Mouse (Mus musculus) limb, embryonic 11.5 days (tissue): Measurements from ENCODE around the gene Enox1. TPM values are rescaled to one million over a fixed set of nuclear protein-coding genes. Genes with fewer than 3 reads are reported as not detected.
A peak's percentile ranks its signal among the peaks of the same experiment; 100 is the strongest.

ENCODE experiments used
- ATAC-seq: fragments of 200-750 bp; cut with Nextera tagmentation; 2 replicates; pipeline ENCODE4 v1.8.0; 2017; ENCODE audit warnings: low read depth; ENCODE audit not compliant: insufficient number of reproducible peaks, low FRiP score, low TSS enrichment
- DNase-seq: peaks from one replicate; pipeline ENCODE4 v3.0.0-alpha.2; 2015; ENCODE audit warnings: low spot score
- H3K27ac ChIP-seq: fragments of 300-500 bp; sonication (generic); replicated peaks from 2 replicates; pipeline ENCODE4 v1.5.1; 2014; ENCODE audit warnings: low read depth, mild to moderate bottlenecking, low read length
- H3K27me3 ChIP-seq: fragments of 300-500 bp; sonication (generic); 2 replicates; pipeline ENCODE4 v1.6.1; 2014; ENCODE audit warnings: mild to moderate bottlenecking, low read length, mixed read lengths; ENCODE audit not compliant: control insufficient read depth, insufficient read depth
- H3K36me3 ChIP-seq: fragments of 300-500 bp; sonication (generic); 2 replicates; pipeline ENCODE4 v1.6.1; 2014; ENCODE audit warnings: mild to moderate bottlenecking, low read length, moderate library complexity, mixed read lengths; ENCODE audit not compliant: control insufficient read depth, insufficient read depth
- H3K4me1 ChIP-seq: fragments of 300-500 bp; sonication (generic); 2 replicates; pipeline ENCODE4 v1.6.1; 2014; ENCODE audit warnings: low read length, mixed read lengths; ENCODE audit not compliant: control insufficient read depth, insufficient read depth
- H3K4me2 ChIP-seq: fragments of 300-500 bp; sonication (generic); 2 replicates; pipeline ENCODE4 v1.6.1; 2014; ENCODE audit warnings: low read depth, mild to moderate bottlenecking, moderate library complexity; ENCODE audit not compliant: severe bottlenecking
- H3K4me3 ChIP-seq: fragments of 300-500 bp; sonication (generic); 2 replicates; pipeline ENCODE4 v1.5.1; 2014; ENCODE audit warnings: low read depth, low read length
- H3K9ac ChIP-seq: fragments of 300-500 bp; sonication (generic); 2 replicates; pipeline ENCODE4 v1.6.1; 2014; ENCODE audit warnings: mild to moderate bottlenecking, low read length
- H3K9me3 ChIP-seq: fragments of 300-500 bp; sonication (generic); 2 replicates; pipeline ENCODE4 v1.6.1; 2016; ENCODE audit warnings: low read length; ENCODE audit not compliant: control insufficient read depth
- WGBS: fragments of 180-500 bp; shearing (Covaris S2); extraction: QIAGEN DNeasy Blood & Tissue Kit; methylation state at CpG from one replicate; pipeline ENCODE4 v1.1.7; 2014; 5-methylcytosine and 5-hydroxymethylcytosine counted together
- polyA plus RNA-seq: library from polyadenylated mRNA; unstranded; fragments of >200 nt; fragmentation: Nextera tagmentation; extraction: Ambion mirVana; gene quantifications from 2 replicates; pipeline ENCODE4 v1.2.1, GENCODE M21; 2014

The Enox1 gene
- polyA plus RNA-seq, 1 experiment from 2014 or later: 5.6 TPM

DNA sequence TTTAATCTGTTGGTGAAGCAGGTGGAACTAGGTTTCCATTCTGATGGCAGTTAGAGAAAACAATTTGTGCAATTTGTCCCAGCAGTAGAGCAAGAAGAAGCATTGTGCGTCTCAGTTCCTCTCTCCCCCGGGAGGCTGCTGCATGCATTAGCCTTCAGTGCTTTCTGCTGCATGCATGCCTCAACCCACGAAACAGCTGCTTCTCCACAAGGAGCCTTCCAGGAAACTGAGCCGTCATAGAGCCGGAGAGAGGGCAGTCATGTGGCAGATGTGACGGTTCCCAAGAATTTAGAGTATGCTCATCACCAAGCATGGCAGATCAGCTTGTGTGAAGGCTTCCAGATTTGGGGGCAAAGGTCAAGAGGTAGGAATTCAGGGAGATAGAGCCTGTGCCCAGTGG is 480.4 kb downstream of the Enox1 start:
- no peak overlapping the region for H3K4me2 ChIP-seq
- H3K4me3 ChIP-seq: no peak overlapping the region
- H3K9me3 ChIP-seq: no peaks in the 10 kb centered on the region
- H3K9ac ChIP-seq: no peak overlapping the region
- DNase-seq (no peak), ATAC-seq (no peak)
- H3K36me3 ChIP-seq: no peaks in the 10 kb centered on the region
- H3K4me1 ChIP-seq: no peaks in the 10 kb centered on the region
- no peak overlapping the region for H3K27ac ChIP-seq
- H3K27me3 ChIP-seq: no peaks in the 10 kb centered on the region
- WGBS: 44% methylated on average over 6 of the region's 6 CpGs

DNA sequence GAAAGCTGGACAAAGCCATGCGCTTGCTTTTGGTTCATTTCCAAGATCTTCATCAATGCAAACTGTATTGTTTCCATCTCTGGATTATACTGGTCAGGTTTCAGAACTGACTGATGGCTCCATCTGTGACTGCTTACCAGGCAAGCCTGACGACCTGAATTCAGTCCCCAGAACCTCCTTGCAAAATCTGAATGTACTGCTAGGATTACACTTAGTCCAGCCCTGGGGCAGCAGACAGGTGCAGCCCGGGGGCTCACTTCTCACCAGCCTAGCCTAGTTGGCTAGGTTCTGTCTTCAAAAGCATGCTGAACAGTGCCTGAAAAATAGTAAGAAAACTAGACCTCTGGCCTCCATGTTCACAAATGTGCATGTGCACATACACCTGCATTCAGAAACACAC is 481.6 kb downstream of the Enox1 start:
- DNase-seq: no peak
- Histone ChIP-seq H3K4me2 (no peak overlapping the region), H3K27ac (no peak overlapping the region), H3K27me3 (no peaks in the 10 kb centered on the region), H3K9me3 (no peaks in the 10 kb centered on the region), H3K9ac (no peak overlapping the region), H3K4me3 (no peak overlapping the region), H3K4me1 (no peaks in the 10 kb centered on the region), H3K36me3 (no peaks in the 10 kb centered on the region)
- 0 out of 2 replicates have a peak, but pooled peaks have one; percentile 35 for ATAC-seq
- WGBS: 77% methylated on average over 3 of the region's 3 CpGs

DNA sequence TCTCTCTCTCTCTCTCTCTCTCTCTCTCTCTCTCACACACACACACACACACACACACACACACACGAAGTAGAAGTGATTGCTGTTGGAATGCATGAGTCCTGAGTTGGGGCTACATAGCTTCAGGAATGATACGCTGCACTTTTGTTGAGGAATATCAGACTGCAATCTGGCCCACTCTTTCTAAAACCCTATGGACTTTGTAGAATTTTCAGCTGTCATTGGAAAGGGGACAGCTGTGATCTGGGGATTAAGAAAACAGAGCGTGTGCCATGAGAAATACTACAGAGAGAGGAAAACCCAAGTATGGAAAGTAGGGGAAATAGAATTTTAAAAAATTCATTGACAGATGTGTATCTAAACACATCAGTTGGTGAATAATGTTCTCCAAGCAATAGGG is 482.1 kb downstream of the Enox1 start:
- no peak overlapping the region for H3K4me3 ChIP-seq
- no peaks in the 10 kb centered on the region for H3K9me3 ChIP-seq
- H3K4me1 ChIP-seq: no peaks in the 10 kb centered on the region
- ATAC-seq (no peak), DNase-seq (no peak)
- 86% methylated on average over 3 of the region's 3 CpGs for WGBS
- no peak overlapping the region for H3K27ac ChIP-seq
- no peaks in the 10 kb centered on the region for H3K36me3 ChIP-seq
- H3K4me2 ChIP-seq: no peak overlapping the region
- H3K9ac ChIP-seq: no peak overlapping the region
- H3K27me3 ChIP-seq: no peaks in the 10 kb centered on the region

DNA sequence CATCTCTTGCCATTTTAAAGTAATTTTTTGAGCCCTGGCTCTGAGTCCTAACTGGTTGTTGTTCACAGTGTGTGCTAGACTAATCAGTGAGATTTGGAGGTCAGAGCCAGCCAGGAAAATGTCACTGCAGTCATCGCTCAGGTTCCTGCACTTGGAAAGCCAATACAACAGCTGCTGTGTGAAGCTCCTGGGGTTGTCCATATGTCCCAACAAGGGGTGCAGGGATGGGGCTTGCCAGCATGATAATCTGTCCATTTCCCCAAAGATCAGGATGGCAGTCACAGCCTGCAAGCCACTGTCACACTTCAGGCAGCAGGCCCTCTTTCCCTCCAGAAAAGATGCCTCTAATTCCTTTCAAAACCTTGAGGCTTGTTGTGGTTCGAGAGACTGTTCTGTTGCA is 483.0 kb downstream of the Enox1 start:
- H3K4me2 ChIP-seq: no peak overlapping the region
- DNase-seq: no peak
- no peak for ATAC-seq
- no peak overlapping the region for H3K4me3 ChIP-seq
- H3K36me3 ChIP-seq: no peaks in the 10 kb centered on the region
- H3K9ac ChIP-seq: no peak overlapping the region
- no peak overlapping the region for H3K27ac ChIP-seq
- no peaks in the 10 kb centered on the region for H3K4me1 ChIP-seq
- 77% methylated on average over 2 of the region's 2 CpGs for WGBS
- H3K9me3 ChIP-seq: no peaks in the 10 kb centered on the region
- no peaks in the 10 kb centered on the region for H3K27me3 ChIP-seq

DNA sequence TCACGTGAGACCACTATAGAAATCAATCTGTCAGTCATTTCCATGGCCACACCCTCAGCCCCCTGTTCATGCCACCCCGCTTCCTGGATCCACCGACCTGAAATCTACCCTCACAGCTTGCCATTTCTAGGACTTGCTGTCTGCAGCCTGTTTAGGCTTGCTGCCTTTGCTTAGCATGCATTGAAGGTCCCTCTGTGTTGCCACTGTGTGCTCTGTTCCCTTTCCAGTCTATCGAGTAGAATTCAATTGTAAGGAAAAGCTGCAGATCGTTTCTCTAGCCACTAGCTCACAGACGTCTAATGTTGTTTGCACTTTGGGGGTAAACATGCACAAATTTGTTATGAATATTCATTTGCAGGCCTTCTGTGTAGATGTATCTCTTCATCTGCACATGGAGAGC is 485.8 kb downstream of the Enox1 start:
- Histone ChIP-seq H3K9ac (no peak overlapping the region), H3K36me3 (no peaks in the 10 kb centered on the region), H3K27me3 (no peaks in the 10 kb centered on the region), H3K4me1 (no peaks in the 10 kb centered on the region), H3K4me3 (no peak overlapping the region), H3K27ac (no peak overlapping the region), H3K9me3 (no peaks in the 10 kb centered on the region), H3K4me2 (no peak overlapping the region)
- 87% methylated on average over 6 of the region's 6 CpGs for WGBS
- no peak for ATAC-seq
- no peak for DNase-seq

DNA sequence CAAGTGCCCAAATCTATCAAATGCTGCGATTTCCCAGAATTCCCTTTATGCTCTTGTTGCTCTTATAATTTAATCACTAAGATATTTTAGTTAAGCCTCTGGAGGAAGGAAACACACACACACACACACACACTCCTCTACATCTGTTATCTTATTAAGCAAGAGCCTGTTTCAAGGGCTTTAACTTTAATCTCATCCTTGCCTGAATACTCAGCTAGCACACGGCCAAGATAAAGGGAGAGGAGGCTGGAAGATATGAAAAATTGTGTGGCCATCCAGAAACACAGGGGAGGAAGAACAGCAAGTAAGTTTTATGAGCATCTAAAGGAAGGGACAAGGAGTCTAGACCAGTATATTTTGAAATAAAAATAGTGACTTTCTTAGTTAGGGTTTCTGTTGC is 489.6 kb downstream of the Enox1 start:
- Histone ChIP-seq H3K9me3 (no peaks in the 10 kb centered on the region), H3K4me1 (no peaks in the 10 kb centered on the region), H3K27ac (no peak overlapping the region), H3K4me3 (no peak overlapping the region), H3K36me3 (no peaks in the 10 kb centered on the region), H3K27me3 (no peaks in the 10 kb centered on the region), H3K9ac (no peak overlapping the region), H3K4me2 (no peak overlapping the region)
- WGBS: 90% methylated on average over 2 of the region's 2 CpGs
- DNase-seq (no peak), ATAC-seq (no peak)

DNA sequence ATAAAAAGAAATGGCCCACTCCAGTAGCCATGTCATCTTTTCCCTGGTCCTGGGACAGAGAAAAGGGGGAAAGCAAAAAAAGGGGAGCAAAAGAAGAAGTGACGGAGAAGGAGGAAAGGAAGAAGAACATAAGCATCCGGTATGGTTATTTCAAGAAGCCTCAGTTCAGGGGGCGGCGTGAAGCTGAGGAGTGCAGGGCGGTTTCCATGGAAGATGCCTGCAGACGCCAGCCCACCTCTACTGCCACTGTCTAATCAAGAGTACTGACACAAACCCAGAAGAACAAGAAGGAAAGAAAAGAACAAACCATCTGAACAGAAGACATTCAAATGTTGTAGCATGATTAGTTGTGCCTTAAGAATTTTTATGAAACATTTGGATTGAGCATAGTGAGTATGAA is 490.5 kb downstream of the Enox1 start:
- Histone ChIP-seq H3K4me1 (no peaks in the 10 kb centered on the region), H3K4me3 (no peak overlapping the region), H3K36me3 (no peaks in the 10 kb centered on the region), H3K27ac (no peak overlapping the region), H3K9ac (no peak overlapping the region), H3K9me3 (no peaks in the 10 kb centered on the region), H3K4me2 (no peak overlapping the region), H3K27me3 (no peaks in the 10 kb centered on the region)
- WGBS: 95% methylated on average over 6 of the region's 6 CpGs
- no peak for DNase-seq
- no peak for ATAC-seq

DNA sequence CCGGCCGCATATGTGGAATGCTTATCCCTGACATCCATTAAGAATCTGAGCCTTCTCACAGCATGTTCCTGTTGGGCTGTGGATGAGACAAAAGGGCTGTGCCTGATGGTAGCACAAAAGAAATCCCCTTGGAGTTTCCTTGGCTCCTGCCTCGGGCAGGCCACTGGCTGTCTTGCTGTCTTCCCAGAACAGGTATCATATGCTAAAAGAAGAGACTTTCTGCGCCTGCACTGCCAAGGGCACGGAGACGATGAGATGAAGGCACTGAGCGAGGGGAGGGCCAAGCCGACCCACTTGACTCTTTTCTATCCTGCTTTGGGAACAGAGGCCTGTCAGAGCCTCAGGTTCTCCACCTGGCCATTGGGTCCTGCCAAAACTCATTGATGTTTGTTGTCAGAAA is 491.7 kb downstream of the Enox1 start:
- H3K27ac ChIP-seq: no peak overlapping the region
- H3K4me3 ChIP-seq: no peak overlapping the region
- no peak for DNase-seq
- no peak overlapping the region for H3K9ac ChIP-seq
- H3K27me3 ChIP-seq: no peaks in the 10 kb centered on the region
- H3K9me3 ChIP-seq: no peaks in the 10 kb centered on the region
- WGBS: 92% methylated on average over 8 of the region's 8 CpGs
- H3K36me3 ChIP-seq: no peaks in the 10 kb centered on the region
- H3K4me1 ChIP-seq: no peaks in the 10 kb centered on the region
- no peak for ATAC-seq
- H3K4me2 ChIP-seq: no peak overlapping the region

DNA sequence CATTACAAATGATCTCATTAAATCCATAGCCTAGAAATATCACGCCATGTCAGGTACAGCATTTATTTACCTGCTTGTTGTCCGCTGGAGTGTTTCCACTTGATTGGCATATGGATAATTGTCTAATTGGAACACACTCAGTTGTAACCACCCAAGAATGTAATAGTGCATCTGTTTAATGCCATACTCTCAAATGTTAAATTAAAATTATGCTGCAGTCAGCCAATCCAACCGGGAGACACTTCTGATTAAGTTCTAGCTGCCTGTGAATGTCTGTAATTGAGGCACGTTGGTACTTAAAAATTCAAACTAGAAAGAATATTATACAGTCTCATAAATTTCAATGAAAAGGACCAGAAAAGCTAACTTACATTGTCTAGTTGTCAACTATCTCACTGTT is 502.2 kb downstream of the Enox1 start:
- ATAC-seq: no peak
- Histone ChIP-seq H3K27ac (no peak overlapping the region), H3K36me3 (no peaks in the 10 kb centered on the region), H3K4me1 (no peaks in the 10 kb centered on the region), H3K9me3 (no peaks in the 10 kb centered on the region), H3K4me3 (no peak overlapping the region), H3K27me3 (no peaks in the 10 kb centered on the region), H3K9ac (no peak overlapping the region), H3K4me2 (no peak overlapping the region)
- WGBS: 94% methylated on average over 4 of the region's 4 CpGs
- no peak for DNase-seq
